Mouse (Mus musculus): ENCODE measurements around the gene Bcl11a.

Gene Bcl11a

DNA sequence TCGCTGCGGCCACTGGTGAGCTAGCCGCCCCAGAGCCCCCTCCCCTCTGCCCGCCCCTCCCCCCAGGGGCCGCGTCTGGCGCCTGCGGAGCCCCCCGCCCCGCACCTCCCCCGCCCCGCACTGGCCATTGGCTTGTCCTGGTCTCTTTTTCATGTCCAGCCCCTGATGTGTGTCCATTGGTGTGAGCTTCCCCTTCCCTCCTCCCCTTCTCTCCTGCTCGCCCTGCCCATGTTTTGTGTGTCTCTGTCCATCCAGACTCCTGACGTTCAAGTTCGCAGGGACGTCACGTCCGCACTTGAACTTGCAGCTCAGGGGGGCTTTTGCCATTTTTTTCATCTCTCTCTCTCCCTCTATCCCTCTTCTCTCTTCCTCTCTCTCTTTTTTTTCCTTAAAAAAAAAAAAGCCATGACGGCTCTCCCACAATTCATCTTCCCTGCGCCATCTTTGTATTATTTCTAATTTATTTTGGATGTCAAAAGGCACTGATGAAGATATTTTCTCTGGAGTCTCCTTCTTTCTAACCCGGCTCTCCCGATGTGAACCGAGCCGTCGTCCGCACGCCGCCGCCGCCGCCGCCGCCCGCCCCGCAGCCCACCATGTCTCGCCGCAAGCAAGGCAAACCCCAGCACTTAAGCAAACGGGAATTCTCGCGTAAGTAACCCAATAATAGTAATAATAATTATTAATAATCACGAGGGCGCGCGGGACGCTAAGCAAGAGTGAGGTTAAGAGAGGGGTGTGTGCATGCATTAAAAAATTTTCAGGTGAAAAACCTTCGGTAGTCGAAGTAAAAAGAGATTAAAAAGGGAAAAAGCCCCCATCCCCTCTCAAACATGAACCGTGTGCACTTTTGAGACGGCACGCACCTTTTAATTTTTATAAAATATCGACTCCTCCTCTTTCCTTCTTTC is at the start of gene Bcl11a:
Gene Bcl11a, plus strand, starts transcription at position 262 of the 911 bp plus-strand sequence.
- in situ Hi-C loops (cut with MboI), result no loop called here

DNA sequence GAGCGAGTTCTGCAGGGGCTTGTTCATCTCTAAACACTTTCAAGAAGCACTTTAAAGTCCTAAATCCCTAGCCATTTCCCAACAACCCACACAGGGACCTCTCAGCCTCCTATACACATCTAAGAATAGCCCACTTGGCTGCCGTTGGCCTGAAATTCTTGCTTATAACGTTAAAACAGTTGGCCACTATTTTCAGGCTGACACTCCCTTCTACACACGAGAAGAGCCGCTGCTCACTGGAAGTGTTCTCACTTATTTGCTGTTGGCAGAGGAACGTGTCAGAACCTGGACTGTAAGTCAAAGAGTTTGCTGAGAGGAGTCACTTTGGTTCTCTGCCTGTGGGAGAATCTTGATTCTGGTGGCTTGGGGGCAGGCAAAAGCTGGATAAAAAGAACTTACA is 33.8 kb upstream of the Bcl11a start:
- in situ Hi-C loops (cut with MboI), result loop anchor here (10.0 kb wide), 1 partner anchor 1261 kb away; no protein-coding TSS in a partner anchor

DNA sequence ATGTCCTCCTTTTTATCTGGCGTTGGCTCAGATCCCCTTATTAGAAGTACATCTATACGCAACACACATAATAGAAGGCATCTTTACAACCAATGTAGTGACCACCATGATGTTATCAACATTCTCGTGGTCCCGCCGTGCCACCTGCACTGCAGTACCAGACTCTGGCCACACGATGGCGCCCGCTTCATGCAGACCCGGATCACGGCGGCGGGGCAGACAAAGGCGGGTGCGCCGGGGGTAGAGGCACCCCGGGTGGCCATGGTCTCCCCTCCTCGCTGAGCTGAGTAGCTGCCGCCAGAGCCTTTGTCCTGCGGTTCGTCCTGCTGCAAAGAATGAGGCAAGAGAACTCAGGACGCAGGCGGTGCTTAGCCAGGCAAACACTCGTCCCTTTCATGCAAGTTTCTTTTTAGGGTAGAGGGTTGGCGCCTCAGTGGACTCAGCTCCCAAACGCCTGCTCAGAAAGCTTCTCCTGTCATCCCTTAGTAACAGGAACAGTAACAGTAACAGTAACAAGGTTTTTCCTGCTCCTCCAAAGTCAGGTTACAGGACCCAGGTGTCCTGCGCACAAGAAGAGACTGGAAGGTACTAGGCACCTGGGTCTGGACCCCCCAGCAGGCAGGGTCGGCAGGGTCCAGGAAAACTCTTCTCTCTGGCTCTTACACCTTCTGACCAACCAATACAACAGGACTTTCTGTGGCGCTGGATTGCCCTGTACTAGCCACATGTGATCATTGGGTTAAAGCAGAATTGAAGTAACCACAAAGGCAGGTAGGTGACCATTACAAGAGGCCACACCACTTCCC is 28.4 kb upstream of the Bcl11a start:
- in situ Hi-C loops (cut with MboI), result loop anchor here (10.0 to 25.0 kb wide), 2 partner anchors 1255 to 1813 kb away; no protein-coding TSS in a partner anchor

DNA sequence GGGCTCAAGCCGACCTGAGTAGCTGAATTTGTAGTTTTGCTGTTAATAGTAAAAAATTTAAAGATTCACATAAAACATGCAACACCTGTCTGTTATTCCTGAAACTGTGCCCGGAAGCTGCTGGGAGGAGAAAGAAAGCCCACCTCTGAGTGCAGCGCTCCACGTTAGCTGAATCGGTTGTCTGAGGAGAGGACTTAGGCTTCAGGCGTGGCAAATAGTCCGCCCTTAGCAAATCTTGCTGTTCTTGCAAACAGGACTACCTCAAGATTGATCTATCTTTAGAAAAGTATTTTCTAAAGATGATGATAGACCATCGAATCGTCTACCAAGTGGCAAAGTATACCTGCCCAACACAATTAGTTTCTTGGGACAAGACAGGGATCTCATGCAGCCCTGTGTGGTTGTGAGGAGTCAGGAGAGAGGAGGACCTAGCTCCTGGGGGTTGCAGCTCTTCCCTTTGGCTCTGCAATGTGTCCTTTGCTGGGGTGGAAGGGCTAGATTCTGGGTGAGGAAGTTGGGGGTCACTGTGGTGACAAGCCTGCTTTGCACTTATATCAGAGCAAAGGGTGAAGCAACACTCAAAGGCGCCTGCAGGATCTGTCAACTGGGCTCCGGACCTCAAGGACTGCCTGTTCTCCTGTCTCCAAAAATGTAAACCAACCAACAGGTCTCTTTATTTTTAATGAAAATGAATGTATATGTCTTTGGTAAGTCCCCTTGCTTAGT is 27.7 kb upstream of the Bcl11a start:
- in situ Hi-C loops (cut with MboI), result loop anchor here (25.0 kb wide), 1 partner anchor 1812 kb away; no protein-coding TSS in a partner anchor

DNA sequence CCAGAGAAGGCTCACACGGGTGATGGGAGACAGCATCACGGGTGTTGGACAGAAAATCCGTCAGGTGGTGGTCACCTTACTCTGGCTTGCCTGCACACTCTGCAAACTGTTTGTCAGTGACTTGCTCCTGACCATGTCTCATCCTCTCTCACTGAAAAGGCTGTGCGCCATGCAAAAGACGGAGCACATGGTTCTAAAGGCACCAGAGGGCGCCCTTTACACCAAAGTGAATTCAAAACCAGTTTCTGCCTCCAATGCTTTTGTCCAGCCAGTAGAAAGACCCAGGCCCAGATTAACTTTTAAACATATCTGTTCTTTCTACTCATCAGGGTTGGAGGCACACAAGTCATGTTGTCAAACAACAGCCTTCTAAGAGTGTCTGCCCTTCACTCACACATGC is 25.0 kb upstream of the Bcl11a start:
- in situ Hi-C loops (cut with MboI), result loop anchor here (25.0 kb wide), 1 partner anchor 1809 kb away; no protein-coding TSS in a partner anchor

DNA sequence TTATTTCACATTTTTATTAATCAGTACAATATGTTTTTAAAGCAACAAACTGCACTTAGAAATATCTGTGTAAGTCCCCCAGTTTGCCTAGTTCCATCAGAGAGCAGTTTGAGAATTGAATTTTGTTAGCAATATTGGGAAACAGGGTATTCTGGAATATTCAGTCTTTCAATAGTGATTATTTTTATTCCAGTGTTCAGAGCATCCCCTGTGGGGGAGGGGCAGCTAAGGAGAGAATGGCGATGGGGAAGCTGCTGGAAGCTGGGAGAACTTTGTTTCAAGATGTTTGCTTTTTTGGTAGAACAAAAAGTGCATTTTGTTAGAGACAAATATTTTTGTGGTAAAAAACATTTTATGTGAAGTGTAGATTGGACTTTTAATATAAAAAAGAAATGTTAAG is 18.7 kb upstream of the Bcl11a start:
- in situ Hi-C loops (cut with MboI), result loop anchor here (25.0 kb wide), 1 partner anchor 1803 kb away; no protein-coding TSS in a partner anchor

DNA sequence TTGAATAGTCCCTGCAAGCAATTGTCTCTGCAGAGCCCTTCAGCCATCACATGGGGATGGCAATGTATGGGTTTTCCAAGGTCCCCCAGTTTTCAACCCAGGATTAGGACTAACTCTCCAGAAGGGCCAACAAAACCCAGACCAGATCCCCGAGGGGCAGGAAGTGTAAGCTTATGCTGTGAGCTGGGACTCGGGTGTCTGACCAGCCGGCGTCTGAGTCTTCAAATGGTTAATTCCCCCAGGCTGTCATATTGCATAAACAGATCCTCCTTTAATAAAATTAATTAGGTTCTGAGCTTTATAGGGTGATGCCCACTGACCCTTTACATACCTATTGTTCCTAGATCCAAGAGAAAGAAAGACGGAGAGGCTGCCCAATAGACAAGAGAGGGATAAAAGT is 17.4 kb upstream of the Bcl11a start:
- in situ Hi-C loops (cut with MboI), result loop anchor here (25.0 kb wide), 1 partner anchor 1802 kb away; no protein-coding TSS in a partner anchor

DNA sequence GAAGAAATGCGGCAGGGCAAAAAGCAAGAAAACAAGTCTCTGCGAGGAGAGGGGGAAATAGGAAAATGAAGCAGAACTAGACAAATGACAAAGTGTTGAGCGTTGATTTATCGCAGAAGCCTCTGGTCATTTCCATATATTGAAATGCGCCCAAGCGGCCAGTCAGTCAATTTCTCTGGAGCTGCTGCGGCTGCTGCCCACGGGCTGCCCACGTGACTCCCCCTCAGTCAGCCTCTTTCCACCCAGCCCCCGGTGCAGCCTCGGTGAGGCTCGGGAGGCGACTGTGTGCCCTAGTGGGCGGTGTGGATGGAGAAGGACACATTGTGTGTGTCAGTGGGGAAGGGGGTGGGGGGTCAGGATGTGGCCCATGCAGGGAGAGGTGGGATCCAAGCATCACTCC is 16.0 kb upstream of the Bcl11a start:
- in situ Hi-C loops (cut with MboI), result loop anchor here (25.0 kb wide), 1 partner anchor 1800 kb away; no protein-coding TSS in a partner anchor

DNA sequence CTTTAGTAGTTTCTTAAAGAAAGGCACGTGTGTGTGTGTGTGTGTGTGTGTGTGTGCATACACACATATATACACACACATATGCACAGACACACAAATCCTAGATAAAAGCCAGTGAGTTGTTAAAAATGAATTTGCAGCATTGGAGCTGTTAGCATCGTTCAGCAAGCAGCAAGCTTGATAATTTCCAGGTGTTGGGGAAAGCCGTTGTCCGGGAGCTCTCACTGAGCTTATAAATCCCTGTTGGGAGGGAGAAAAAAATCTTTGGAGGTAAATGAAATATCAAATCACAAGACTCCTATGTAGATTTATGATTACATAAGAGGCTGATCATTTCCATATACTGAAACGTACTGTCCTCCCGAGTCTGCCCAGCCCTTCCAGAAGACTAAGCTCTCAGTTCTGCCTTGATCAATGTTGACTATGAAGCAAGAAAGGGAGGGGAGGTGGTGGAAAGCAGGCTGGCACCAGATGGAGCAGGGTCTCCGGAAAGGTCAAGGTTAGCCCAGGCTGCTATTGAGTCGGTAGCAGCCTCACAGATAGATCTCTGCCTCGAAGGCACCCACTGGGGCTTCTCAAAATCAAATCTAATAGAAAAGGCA is 15.3 kb upstream of the Bcl11a start:
- in situ Hi-C loops (cut with MboI), result loop anchor here (25.0 kb wide), 1 partner anchor 1800 kb away; no protein-coding TSS in a partner anchor

DNA sequence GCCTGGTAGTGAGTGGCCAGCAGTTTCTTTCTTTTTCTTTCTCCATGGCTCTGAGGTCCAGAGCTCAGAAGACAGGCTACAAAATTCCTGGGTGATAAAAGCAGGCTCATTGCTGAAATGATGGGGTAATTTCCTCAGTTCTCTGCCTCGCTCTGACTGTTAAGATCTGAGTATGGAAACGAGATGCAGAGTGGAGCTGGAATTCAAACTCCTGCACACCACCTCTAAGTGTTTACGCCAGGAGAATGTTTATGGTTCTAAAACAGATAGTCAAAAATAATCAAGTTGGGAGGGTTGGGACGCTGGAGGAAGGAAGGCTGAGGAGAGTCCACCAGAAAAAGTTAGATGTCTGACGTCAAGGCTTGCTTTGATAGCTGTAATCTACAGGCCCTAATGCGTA is 13.6 kb upstream of the Bcl11a start:
- in situ Hi-C loops (cut with MboI), result loop anchor here (25.0 kb wide), 1 partner anchor 1798 kb away; no protein-coding TSS in a partner anchor

DNA sequence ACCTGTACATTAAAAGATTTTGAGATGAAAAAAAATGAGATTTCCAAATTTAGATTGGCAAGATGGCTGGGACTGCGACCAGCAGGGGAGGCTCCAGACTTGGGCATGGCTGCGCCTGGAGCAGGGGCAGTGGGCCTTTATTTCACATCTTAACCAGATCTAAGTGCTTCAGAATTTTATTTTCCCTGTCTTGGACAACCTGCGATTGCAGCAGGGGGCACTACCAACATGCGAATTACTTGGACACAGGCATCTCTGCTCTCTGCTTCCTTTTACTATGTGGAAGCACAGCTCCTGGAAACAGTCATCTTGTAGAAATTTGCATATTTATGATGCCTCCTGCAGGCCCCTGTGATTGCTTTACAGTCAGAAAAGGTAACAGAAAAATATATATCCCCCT is 12.5 kb upstream of the Bcl11a start:
- in situ Hi-C loops (cut with MboI), result loop anchor here (25.0 kb wide), 1 partner anchor 1797 kb away; no protein-coding TSS in a partner anchor

DNA sequence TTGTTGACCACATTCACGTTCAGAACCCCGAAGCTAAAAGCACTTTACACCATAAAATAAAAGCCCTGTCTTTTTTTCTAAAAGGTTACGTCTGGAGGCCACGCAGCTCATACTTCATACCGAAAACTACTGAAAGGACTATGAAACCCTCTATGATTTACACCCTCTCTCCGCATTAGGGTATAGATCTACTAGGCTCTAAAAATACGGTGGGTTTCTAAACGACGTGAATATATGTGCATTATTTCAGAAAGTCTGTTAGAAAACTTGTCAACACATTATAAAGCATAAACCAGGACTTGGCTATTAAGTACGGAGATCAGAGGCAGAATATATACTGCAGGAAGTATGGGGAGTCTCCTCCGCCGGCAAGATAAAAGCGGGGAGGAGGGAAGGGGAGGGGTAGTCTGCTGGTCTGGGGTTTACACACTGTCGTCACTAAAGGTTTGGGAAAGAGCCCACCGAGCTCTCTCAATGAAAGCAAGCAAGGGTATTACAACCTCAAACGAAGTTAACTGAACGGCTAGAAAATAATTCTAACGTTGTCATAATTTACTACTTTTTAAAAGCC is 3.8 kb upstream of the Bcl11a start:
- in situ Hi-C loops (cut with MboI), result loop anchor here (25.0 kb wide), 1 partner anchor 1788 kb away; no protein-coding TSS in a partner anchor

DNA sequence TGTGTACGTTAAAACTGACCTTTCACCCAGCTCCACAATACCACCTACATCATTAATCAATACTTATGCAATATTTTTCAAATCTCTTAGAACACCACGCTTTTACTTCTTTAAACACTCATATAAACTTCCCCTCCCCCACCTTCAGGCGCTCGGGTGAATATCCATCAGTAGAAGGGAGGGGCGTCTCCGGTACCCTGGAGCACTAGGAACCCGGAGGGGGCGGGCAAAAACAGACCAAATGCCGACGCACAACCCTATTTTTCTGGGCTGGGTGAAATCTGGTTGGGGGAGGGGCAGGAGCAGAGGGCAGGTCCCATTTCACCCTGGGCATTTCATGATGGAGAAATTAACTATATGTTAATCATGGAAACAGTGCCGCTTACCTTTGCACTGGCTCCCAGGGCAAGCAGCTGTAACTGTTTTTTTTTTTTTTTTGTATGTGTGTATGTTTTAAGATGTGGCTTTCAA is 3.2 kb upstream of the Bcl11a start, which contains the start of gene A830031A19Rik:
Gene A830031A19Rik, minus strand, starts transcription at position 421 of the 471 bp plus-strand sequence.
- in situ Hi-C loops (cut with MboI), result loop anchor here (25.0 kb wide), 1 partner anchor 1788 kb away; no protein-coding TSS in a partner anchor

DNA sequence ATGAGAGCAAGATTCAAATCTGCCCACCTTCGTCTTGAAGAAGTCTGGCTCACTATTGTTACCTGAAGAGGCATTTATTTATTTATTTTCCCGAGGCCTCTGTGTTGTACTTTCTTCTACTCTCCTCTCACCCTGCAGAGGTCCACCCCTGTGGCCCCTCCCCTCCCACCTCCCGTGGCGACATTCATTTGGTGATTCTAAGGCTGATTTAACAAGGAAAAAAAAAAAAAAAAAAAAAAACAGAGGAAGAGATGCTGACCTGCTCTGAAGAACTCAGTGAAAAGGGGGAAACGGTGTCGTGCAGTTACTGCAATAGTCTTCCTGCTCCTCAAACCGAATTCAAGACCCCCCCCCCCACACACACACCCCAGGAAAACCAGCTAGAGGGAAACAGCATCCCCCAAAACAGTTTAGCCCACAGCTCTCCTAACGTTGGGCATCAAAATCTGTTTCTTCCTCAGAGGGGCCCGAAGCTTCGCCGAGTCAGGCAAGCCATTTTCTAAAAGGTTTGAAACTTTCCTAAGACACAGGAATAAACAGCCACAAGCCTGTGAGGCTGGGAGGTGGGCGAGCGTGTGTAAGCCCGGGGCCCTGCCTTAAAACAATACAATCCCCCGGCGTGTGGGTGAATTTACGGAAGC is 2.2 kb upstream of the Bcl11a start:
- in situ Hi-C loops (cut with MboI), result no loop called here

DNA sequence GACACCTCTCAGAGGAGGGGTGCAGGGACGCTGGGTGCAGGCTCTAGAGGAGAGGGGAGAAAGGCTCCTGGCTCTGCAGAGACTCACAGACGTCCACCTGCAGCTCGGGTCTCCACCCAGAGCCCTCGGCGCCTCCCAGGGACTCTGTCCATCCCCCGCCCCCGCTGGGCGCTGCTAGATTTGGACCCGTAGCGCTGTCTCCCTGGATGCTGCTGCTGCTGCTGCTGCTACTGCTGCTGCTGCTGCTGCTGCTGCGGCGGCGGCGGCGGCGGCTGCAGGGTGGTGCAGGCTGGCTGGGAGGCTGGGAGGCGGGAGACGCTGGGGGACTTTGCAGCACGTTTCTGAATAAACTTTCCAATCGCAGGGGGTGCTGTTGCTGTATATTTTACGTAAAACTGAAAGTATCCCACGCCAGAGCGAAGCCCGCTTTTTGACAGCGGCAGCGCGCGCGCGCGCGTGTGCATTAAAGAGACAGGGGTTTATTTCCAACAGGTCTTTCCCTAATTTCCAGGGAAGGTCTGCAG is 1.7 kb upstream of the Bcl11a start:
- in situ Hi-C loops (cut with MboI), result no loop called here

DNA sequence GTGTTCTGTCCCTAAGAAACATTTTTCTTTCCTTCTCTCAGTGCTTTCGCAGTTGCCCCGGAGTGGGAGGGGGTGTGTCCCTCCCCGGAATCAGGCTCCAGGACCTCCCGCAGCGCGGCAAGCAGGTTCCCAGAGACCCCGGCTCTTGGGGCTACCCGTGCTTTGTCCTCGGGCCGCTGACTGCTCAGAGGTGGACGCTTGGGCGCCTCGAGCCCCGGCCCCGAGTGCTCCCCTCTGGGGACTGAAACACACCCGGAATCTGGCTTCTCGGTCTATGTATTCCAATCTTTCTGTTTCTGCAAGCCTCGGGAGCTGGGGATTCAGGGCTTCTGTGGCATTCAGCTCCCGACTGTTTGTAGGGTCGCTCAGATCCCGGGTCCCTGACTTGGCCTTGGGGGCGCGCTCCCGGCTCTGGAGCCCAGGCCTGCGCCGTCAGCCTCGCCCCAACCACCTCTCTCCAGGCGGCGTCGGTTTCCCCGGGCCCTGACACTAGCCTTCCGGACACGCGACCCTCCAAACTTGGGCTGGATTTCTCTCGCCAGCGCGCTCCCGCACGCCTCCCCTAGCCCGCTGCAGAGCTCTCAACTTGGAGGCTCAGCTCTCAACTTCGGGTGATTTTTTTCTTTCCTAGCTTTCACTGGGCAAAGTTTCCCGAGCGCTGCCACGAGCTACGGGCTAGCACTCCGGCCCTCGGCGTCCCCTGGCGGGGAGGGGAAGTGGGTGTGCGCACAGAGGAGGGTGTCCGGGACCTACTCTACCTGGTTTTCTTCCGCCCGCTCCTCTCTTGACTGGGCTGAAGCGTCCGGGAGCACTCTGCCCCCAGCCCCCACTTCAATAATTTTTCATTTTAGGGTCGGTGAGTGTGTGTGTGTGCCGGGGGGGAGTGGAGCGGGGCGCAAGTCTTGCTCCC is 780 bp upstream of the Bcl11a start:
- in situ Hi-C loops (cut with MboI), result no loop called here

DNA sequence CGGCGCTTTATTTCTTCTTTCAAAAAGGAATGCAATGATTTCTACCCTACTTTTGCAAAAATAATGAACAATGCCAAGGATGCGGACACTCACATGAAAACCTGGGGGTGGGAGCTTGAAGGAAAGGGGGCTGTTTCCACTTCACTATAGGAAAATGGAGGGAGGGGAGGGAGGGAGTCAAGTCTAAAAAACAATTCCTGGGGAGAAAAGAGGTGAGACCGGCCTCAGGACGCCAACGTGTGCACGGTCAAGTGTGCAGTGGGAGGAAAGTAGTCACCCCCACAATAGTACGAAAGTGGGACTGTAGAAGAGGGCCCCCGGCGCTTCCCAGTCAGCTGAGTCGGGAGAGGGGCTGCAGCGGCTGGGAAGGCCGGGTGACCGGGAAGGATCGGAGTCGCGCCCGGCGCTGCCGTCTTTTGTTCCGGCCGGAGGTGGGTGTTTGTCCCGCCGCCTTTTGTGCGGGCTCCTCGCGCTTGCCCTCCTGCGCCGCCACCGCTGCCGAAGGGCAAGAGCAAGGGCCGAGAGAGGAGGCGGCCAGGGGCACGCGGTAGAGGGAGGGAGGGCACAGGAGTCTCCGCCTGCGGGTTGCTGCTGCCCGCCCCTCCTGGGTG is 955 bp downstream of the Bcl11a start:
- in situ Hi-C loops (cut with MboI), result no loop called here

Measured in mature B cell (primary cell).